Mouse (Mus musculus): Measurements from ENCODE around the gene Olfr1491.

The Olfr1491 gene

DNA sequence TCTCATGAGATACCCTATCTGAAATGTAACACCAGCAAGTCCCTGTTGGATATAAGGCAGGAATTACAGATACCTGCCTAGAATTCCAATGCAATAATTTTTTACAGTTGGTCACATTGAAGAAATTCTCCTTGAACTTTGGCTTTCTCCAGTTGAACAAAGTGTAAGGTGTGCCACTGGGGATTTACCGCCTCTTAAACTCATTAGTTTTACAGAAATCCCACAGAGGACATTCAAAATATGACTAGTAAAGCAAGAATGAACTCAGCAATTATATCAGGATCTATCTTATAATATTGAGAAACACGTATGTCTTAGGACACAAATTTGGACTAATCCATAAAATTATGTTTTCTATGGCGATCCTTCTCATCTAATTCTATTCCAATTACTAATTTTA lies at the start of gene Olfr1491:
Gene Olfr1491 (plus strand): TSS at position 301 of the 400 bp plus-strand sequence.
- DNase-seq (ENCODE audit: low read depth, low spot score), result no peak

- DNase-seq (ENCODE audit: low read depth, low spot score), result no peak
Observed at GRCm38 (mm10) chr19:13650791-13651190, 46.3 kb upstream of the Olfr1491 start, which contains the start of gene Olfr1490. Gene Olfr1490 (plus strand): TSS chr19:13651091.

DNA sequence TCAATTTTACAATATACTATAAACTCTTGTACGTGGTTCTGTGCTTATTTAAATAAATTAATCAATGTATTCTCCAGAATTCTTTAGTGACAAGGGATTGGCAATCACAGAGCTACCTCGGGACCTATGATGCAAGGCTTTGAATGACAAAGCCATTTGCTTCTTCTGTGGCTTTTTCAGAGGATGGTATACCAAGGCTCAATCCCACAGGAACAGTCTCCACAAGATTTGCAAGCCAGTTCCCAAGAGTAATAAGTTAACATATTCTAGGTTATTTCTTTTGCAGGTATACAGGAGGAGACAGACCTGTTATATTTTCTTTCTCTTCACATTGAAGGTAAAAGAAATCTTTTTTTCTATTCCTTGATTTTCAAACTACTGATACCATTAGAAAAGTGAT lies 25.9 kb downstream of the Olfr1491 start, which contains the start of gene Olfr1493-ps1:
Gene Olfr1493-ps1 (plus strand): TSS at position 301 of the 400 bp plus-strand sequence.
- DNase-seq (ENCODE audit: low read depth, low spot score), result no peak

GRCm38 (mm10) chr19:13739428-13739827 lies 42.4 kb downstream of the Olfr1491 start, which contains the start of gene Olfr1494:
Gene Olfr1494 (plus strand): TSS chr19:13739728.
- DNase-seq (ENCODE audit: low read depth, low spot score), result no peak

DNA sequence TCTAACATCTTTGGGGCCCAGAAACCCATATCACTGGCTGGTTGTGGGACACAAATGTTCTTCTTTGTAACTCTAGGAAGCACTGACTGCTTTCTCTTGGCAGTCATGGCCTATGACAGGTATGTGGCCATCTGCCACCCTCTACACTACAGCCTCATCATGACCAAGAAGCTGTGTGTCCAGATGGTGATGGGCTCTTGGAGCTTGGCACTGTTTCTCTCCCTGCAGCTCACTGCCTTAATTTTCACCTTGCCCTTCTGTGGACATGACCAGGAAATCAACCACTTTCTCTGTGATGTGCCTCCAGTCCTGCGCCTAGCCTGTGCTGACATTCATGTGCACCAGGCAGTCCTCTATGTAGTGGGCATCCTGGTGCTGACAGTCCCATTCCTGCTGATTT lies 52.3 kb downstream of the Olfr1491 start:
- no peak for DNase-seq (ENCODE audit: low read depth, low spot score)

Data from CD4-positive helper T cell, adult 2 months (primary cell).